Mouse (Mus musculus) limb, embryonic 13.5 days (tissue): ENCODE data around the gene Vmn1r44. TPM values are rescaled to one million over a fixed set of nuclear protein-coding genes. Genes with fewer than 3 reads are reported as not detected.

Source experiments
- polyA plus RNA-seq: library from polyadenylated mRNA; unstranded; fragments of >200 nt; fragmentation: Nextera tagmentation; extraction: Ambion mirVana; gene quantifications from 2 replicates; pipeline ENCODE4 v1.2.1, GENCODE M21; 2015

The Vmn1r44 gene
- polyA plus RNA-seq, 1 experiment from 2014 or later: not detected

Other genes starting within 250 kb of the Vmn1r44 start
- gene Txnrd3, start 239.7 kb upstream of the Vmn1r44 start, polyA plus RNA-seq: 8.1 and 9.5 TPM in 2 replicates
- gene Vmn1r40, start 176.1 kb upstream of the Vmn1r44 start, polyA plus RNA-seq: not detected in 2 replicates
- gene Vmn1r41, start 142.9 kb upstream of the Vmn1r44 start, polyA plus RNA-seq: not detected in 2 replicates
- not detected in 2 replicates for gene Vmn1r42, start 7.2 kb upstream of the Vmn1r44 start, polyA plus RNA-seq
- not detected in 2 replicates for gene Vmn1r43, start 7.2 kb upstream of the Vmn1r44 start, polyA plus RNA-seq
- gene Vmn1r45, start 56.9 kb downstream of the Vmn1r44 start, polyA plus RNA-seq: not detected in 2 replicates
- not detected in 2 replicates for gene Vmn1r46, start 85.7 kb downstream of the Vmn1r44 start, polyA plus RNA-seq
- gene Vmn1r47, start 132.5 kb downstream of the Vmn1r44 start, polyA plus RNA-seq: not detected in 2 replicates
- not detected in 2 replicates for gene Vmn1r48, start 153.2 kb downstream of the Vmn1r44 start, polyA plus RNA-seq
- not detected in 2 replicates for gene Vmn1r49, start 194.8 kb downstream of the Vmn1r44 start, polyA plus RNA-seq
- not detected in 2 replicates for gene Vmn1r50, start 217.8 kb downstream of the Vmn1r44 start, polyA plus RNA-seq
- gene Vmn1r51, start 238.9 kb downstream of the Vmn1r44 start, polyA plus RNA-seq: not detected in 2 replicates